Mouse (Mus musculus): ENCODE data around the gene Ccdc93. TPM values are rescaled to one million over a fixed set of nuclear protein-coding genes. Genes with fewer than 3 reads are reported as not detected.

Gene Ccdc93
- polyA plus RNA-seq, 1 experiment from 2014 or later, result 8.0 TPM

- no peaks in the 10 kb centered on the region for H3K9me3 ChIP-seq (replicated peaks; ENCODE audit: control insufficient read depth, low read length)
- H3K9ac ChIP-seq (ENCODE audit: low read length), result no peak overlapping the region
- no peaks in the 10 kb centered on the region for H3K27me3 ChIP-seq (ENCODE audit: control insufficient read depth, insufficient read depth, low read length)
- H3K4me3 ChIP-seq (ENCODE audit: low read length), result no peak overlapping the region
- WGBS, result 69% methylated on average over 1 of the region's 1 CpGs
- no peak for ATAC-seq (replicated peaks; ENCODE audit: extremely low read depth, insufficient read depth, low FRiP score)
- no peak overlapping the region for H3K27ac ChIP-seq (ENCODE audit: low read length)
- no peaks in the 10 kb centered on the region for H3K4me1 ChIP-seq (ENCODE audit: control insufficient read depth, insufficient read depth, low read length)
- no peaks in the 10 kb centered on the region for H3K36me3 ChIP-seq (ENCODE audit: control insufficient read depth, insufficient read depth)
- H3K4me2 ChIP-seq (ENCODE audit: low read depth, low read length), result no peak overlapping the region
These were observed 87.8 kb downstream of the Ccdc93 start for GRCm38 (mm10) chr1:121518609-121519008.

- Histone ChIP-seq H3K9ac (ENCODE audit: low read length) (no peak overlapping the region), H3K27me3 (ENCODE audit: control insufficient read depth, insufficient read depth, low read length) (peaks cover 28% of the 10 kb centered on the region), H3K27ac (ENCODE audit: low read length) (no peak overlapping the region), H3K9me3 (replicated peaks; ENCODE audit: control insufficient read depth, low read length) (no peaks in the 10 kb centered on the region), H3K4me3 (ENCODE audit: low read length) (peak overlapping the region; percentile 46; the same call in 1 of the 2 replicates), H3K36me3 (ENCODE audit: control insufficient read depth, insufficient read depth) (no peaks in the 10 kb centered on the region), H3K4me1 (ENCODE audit: control insufficient read depth, insufficient read depth, low read length) (peaks cover 11% of the 10 kb centered on the region; the same call in 1 of the 2 replicates), H3K4me2 (ENCODE audit: low read depth, low read length) (peak overlapping the region; percentile 68)
- WGBS, result 42% methylated on average over 17 of the region's 17 CpGs
- ATAC-seq (replicated peaks; ENCODE audit: extremely low read depth, insufficient read depth, low FRiP score), result no peak
These were observed 96.2 kb downstream of the Ccdc93 start for GRCm38 (mm10) chr1:121527061-121527460.

- Histone ChIP-seq H3K4me2 (ENCODE audit: low read depth, low read length) (peak overlapping the region; percentile 68), H3K4me3 (ENCODE audit: low read length) (peak overlapping the region; percentile 46), H3K27me3 (ENCODE audit: control insufficient read depth, insufficient read depth, low read length) (peaks cover 28% of the 10 kb centered on the region), H3K9me3 (replicated peaks; ENCODE audit: control insufficient read depth, low read length) (no peaks in the 10 kb centered on the region), H3K4me1 (ENCODE audit: control insufficient read depth, insufficient read depth, low read length) (peaks cover 11% of the 10 kb centered on the region; the same call in 1 of the 2 replicates), H3K36me3 (ENCODE audit: control insufficient read depth, insufficient read depth) (no peaks in the 10 kb centered on the region), H3K9ac (ENCODE audit: low read length) (no peak overlapping the region), H3K27ac (ENCODE audit: low read length) (no peak overlapping the region)
- ATAC-seq (replicated peaks; ENCODE audit: extremely low read depth, insufficient read depth, low FRiP score), result no peak
- WGBS, result 11% methylated on average over 55 of the region's 55 CpGs
These were observed 97.0 kb downstream of the Ccdc93 start for GRCm38 (mm10) chr1:121527600-121528398.

GRCm38 (mm10) chr1:121528399-121528720 is 97.5 kb downstream of the Ccdc93 start, which contains the start of gene Htr5b:
TSS of gene Htr5b (minus strand) at chr1:121528465.
- no peaks in the 10 kb centered on the region for H3K9me3 ChIP-seq (replicated peaks; ENCODE audit: control insufficient read depth, low read length)
- H3K36me3 ChIP-seq (ENCODE audit: control insufficient read depth, insufficient read depth), result no peaks in the 10 kb centered on the region
- H3K4me1 ChIP-seq (ENCODE audit: control insufficient read depth, insufficient read depth, low read length), result peaks cover 11% of the 10 kb centered on the region; the same call in 1 of the 2 replicates
- H3K27ac ChIP-seq (ENCODE audit: low read length), result no peak within 1 kb of the TSS
- no peak within 1 kb of the TSS for H3K9ac ChIP-seq (ENCODE audit: low read length)
- 3% methylated on average over 11 of the region's 11 CpGs for WGBS
- peak; percentile 60; the same call in 1 of the 2 replicates for ATAC-seq (replicated peaks; ENCODE audit: extremely low read depth, insufficient read depth, low FRiP score)
- peak within 1 kb of the TSS; percentile 68 for H3K4me2 ChIP-seq (ENCODE audit: low read depth, low read length)
- peaks cover 28% of the 10 kb centered on the region for H3K27me3 ChIP-seq (ENCODE audit: control insufficient read depth, insufficient read depth, low read length)
- peak within 1 kb of the TSS; percentile 46 for H3K4me3 ChIP-seq (ENCODE audit: low read length)

- H3K4me3 ChIP-seq (ENCODE audit: low read length), result no peak overlapping the region
- no peak overlapping the region for H3K9ac ChIP-seq (ENCODE audit: low read length)
- 75% methylated on average over 6 of the region's 6 CpGs for WGBS
- peaks cover 28% of the 10 kb centered on the region for H3K27me3 ChIP-seq (ENCODE audit: control insufficient read depth, insufficient read depth, low read length)
- H3K4me2 ChIP-seq (ENCODE audit: low read depth, low read length), result no peak overlapping the region
- no peaks in the 10 kb centered on the region for H3K9me3 ChIP-seq (replicated peaks; ENCODE audit: control insufficient read depth, low read length)
- no peak for ATAC-seq (replicated peaks; ENCODE audit: extremely low read depth, insufficient read depth, low FRiP score)
- peaks cover 11% of the 10 kb centered on the region; the same call in 1 of the 2 replicates for H3K4me1 ChIP-seq (ENCODE audit: control insufficient read depth, insufficient read depth, low read length)
- H3K27ac ChIP-seq (ENCODE audit: low read length), result no peak overlapping the region
- H3K36me3 ChIP-seq (ENCODE audit: control insufficient read depth, insufficient read depth), result no peaks in the 10 kb centered on the region
These were observed 98.4 kb downstream of the Ccdc93 start for GRCm38 (mm10) chr1:121529286-121529685.

- H3K4me2 ChIP-seq (ENCODE audit: low read depth, low read length), result no peak overlapping the region
- ATAC-seq (replicated peaks; ENCODE audit: extremely low read depth, insufficient read depth, low FRiP score), result no peak
- no peaks in the 10 kb centered on the region for H3K36me3 ChIP-seq (ENCODE audit: control insufficient read depth, insufficient read depth)
- H3K27me3 ChIP-seq (ENCODE audit: control insufficient read depth, insufficient read depth, low read length), result peaks cover 25% of the 10 kb centered on the region
- no peak overlapping the region for H3K27ac ChIP-seq (ENCODE audit: low read length)
- H3K9ac ChIP-seq (ENCODE audit: low read length), result no peak overlapping the region
- 43% methylated on average over 7 of the region's 7 CpGs for WGBS
- peaks cover 11% of the 10 kb centered on the region; the same call in 1 of the 2 replicates for H3K4me1 ChIP-seq (ENCODE audit: control insufficient read depth, insufficient read depth, low read length)
- H3K9me3 ChIP-seq (replicated peaks; ENCODE audit: control insufficient read depth, low read length), result no peaks in the 10 kb centered on the region
- no peak overlapping the region for H3K4me3 ChIP-seq (ENCODE audit: low read length)
These were observed 100.6 kb downstream of the Ccdc93 start for GRCm38 (mm10) chr1:121531439-121531838.

GRCm38 (mm10) chr1:121540361-121540760 is 109.5 kb downstream of the Ccdc93 start:
- Histone ChIP-seq H3K4me2 (ENCODE audit: low read depth, low read length) (no peak overlapping the region), H3K4me1 (ENCODE audit: control insufficient read depth, insufficient read depth, low read length) (no peaks in the 10 kb centered on the region), H3K4me3 (ENCODE audit: low read length) (no peak overlapping the region), H3K9me3 (replicated peaks; ENCODE audit: control insufficient read depth, low read length) (no peaks in the 10 kb centered on the region), H3K27ac (ENCODE audit: low read length) (no peak overlapping the region), H3K27me3 (ENCODE audit: control insufficient read depth, insufficient read depth, low read length) (no peaks in the 10 kb centered on the region), H3K36me3 (ENCODE audit: control insufficient read depth, insufficient read depth) (no peaks in the 10 kb centered on the region), H3K9ac (ENCODE audit: low read length) (no peak overlapping the region)
- no peak for ATAC-seq (replicated peaks; ENCODE audit: extremely low read depth, insufficient read depth, low FRiP score)
- 65% methylated on average over 8 of the region's 8 CpGs for WGBS

GRCm38 (mm10) chr1:121546844-121547243 is 116.0 kb downstream of the Ccdc93 start:
- Histone ChIP-seq H3K27ac (ENCODE audit: low read length) (no peak overlapping the region), H3K9me3 (replicated peaks; ENCODE audit: control insufficient read depth, low read length) (no peaks in the 10 kb centered on the region), H3K4me3 (ENCODE audit: low read length) (no peak overlapping the region), H3K4me1 (ENCODE audit: control insufficient read depth, insufficient read depth, low read length) (no peaks in the 10 kb centered on the region), H3K27me3 (ENCODE audit: control insufficient read depth, insufficient read depth, low read length) (no peaks in the 10 kb centered on the region), H3K4me2 (ENCODE audit: low read depth, low read length) (no peak overlapping the region), H3K9ac (ENCODE audit: low read length) (no peak overlapping the region), H3K36me3 (ENCODE audit: control insufficient read depth, insufficient read depth) (no peaks in the 10 kb centered on the region)
- whole genome bisulfite sequencing, result 39% methylated on average over 2 of the region's 2 CpGs
- no peak for ATAC-seq (replicated peaks; ENCODE audit: extremely low read depth, insufficient read depth, low FRiP score)

GRCm38 (mm10) chr1:121548667-121549066 is 117.8 kb downstream of the Ccdc93 start:
- no peak overlapping the region for H3K4me2 ChIP-seq (ENCODE audit: low read depth, low read length)
- no peak overlapping the region for H3K9ac ChIP-seq (ENCODE audit: low read length)
- no peaks in the 10 kb centered on the region for H3K27me3 ChIP-seq (ENCODE audit: control insufficient read depth, insufficient read depth, low read length)
- H3K9me3 ChIP-seq (replicated peaks; ENCODE audit: control insufficient read depth, low read length), result no peaks in the 10 kb centered on the region
- H3K4me3 ChIP-seq (ENCODE audit: low read length), result no peak overlapping the region
- no peak for ATAC-seq (replicated peaks; ENCODE audit: extremely low read depth, insufficient read depth, low FRiP score)
- WGBS, result 86% methylated on average over 4 of the region's 4 CpGs
- no peaks in the 10 kb centered on the region for H3K4me1 ChIP-seq (ENCODE audit: control insufficient read depth, insufficient read depth, low read length)
- peaks cover 10% of the 10 kb centered on the region for H3K36me3 ChIP-seq (ENCODE audit: control insufficient read depth, insufficient read depth)
- no peak overlapping the region for H3K27ac ChIP-seq (ENCODE audit: low read length)

Measured in heart, embryonic 16.5 days (tissue).